Mouse (Mus musculus): ENCODE data around the gene Cacna2d3.

GRCm38 (mm10) chr14:29157096-29157495 is 564.6 kb downstream of the Cacna2d3 start:
- TF ChIP-seq GATA1 (IDR thresholded peaks at IDR 0.05; ENCODE audit: borderline replicate concordance, low read length), result no peak
- no peak for TF ChIP-seq FLI1 (IDR thresholded peaks at IDR 0.05; ENCODE audit: low read length)

Data from megakaryocyte, embryonic 14.5 days (primary cell).